Mouse (Mus musculus): ENCODE data around the gene Ermap.

Gene Ermap

GRCm38 (mm10) chr4:119138171-119138570 lies 51.6 kb downstream of the Ermap start:
- DNase-seq (ENCODE audit: low read depth, low spot score) = no peak
- Histone ChIP-seq H3K36me3 (ENCODE audit: control insufficient read depth, insufficient read depth, low read length, poor library complexity, severe bottlenecking) (peaks cover 8% of the 10 kb centered on the region), H3K27me3 (ENCODE audit: control insufficient read depth, insufficient read depth, low read length, poor library complexity, severe bottlenecking) (no peaks in the 10 kb centered on the region)

GRCm38 (mm10) chr4:119137313-119137712 lies 52.5 kb downstream of the Ermap start:
- DNase-seq (ENCODE audit: low read depth, low spot score) = no peak
- peaks cover 11% of the 10 kb centered on the region for H3K36me3 ChIP-seq (ENCODE audit: control insufficient read depth, insufficient read depth, low read length, poor library complexity, severe bottlenecking)

GRCm38 (mm10) chr4:119133860-119134259 lies 56.0 kb downstream of the Ermap start:
- DNase-seq (ENCODE audit: low read depth, low spot score) = no peak
- Histone ChIP-seq H3K36me3 (ENCODE audit: control insufficient read depth, insufficient read depth, low read length, poor library complexity, severe bottlenecking) (peaks cover 13% of the 10 kb centered on the region), H3K27me3 (ENCODE audit: control insufficient read depth, insufficient read depth, low read length, poor library complexity, severe bottlenecking) (no peaks in the 10 kb centered on the region)

More at GRCm38 (mm10) chr4:119137313-119137712, 52.5 kb downstream of the Ermap start:
- H3K27me3 ChIP-seq (ENCODE audit: control insufficient read depth, insufficient read depth, low read length, poor library complexity, severe bottlenecking) = no peaks in the 10 kb centered on the region

- H3K27me3 ChIP-seq (ENCODE audit: control insufficient read depth, insufficient read depth, low read length, poor library complexity, severe bottlenecking) = no peaks in the 10 kb centered on the region
- peaks cover 13% of the 10 kb centered on the region for H3K36me3 ChIP-seq (ENCODE audit: control insufficient read depth, insufficient read depth, low read length, poor library complexity, severe bottlenecking)
- DNase-seq (ENCODE audit: low read depth, low spot score) = no peak
Observed at GRCm38 (mm10) chr4:119133306-119133705, 56.5 kb downstream of the Ermap start.

GRCm38 (mm10) chr4:119131189-119131910 lies 58.5 kb downstream of the Ermap start:
- DNase-seq (ENCODE audit: low read depth, low spot score) = peak; percentile 53

GRCm38 (mm10) chr4:119129096-119129495 lies 60.7 kb downstream of the Ermap start:
- no peak for DNase-seq (ENCODE audit: low read depth, low spot score)
- Histone ChIP-seq H3K27me3 (ENCODE audit: control insufficient read depth, insufficient read depth, low read length, poor library complexity, severe bottlenecking) (no peaks in the 10 kb centered on the region), H3K36me3 (ENCODE audit: control insufficient read depth, insufficient read depth, low read length, poor library complexity, severe bottlenecking) (peaks cover 9% of the 10 kb centered on the region)

More at GRCm38 (mm10) chr4:119131189-119131910, 58.5 kb downstream of the Ermap start:
- Histone ChIP-seq H3K27me3 (ENCODE audit: control insufficient read depth, insufficient read depth, low read length, poor library complexity, severe bottlenecking) (no peaks in the 10 kb centered on the region), H3K36me3 (ENCODE audit: control insufficient read depth, insufficient read depth, low read length, poor library complexity, severe bottlenecking) (peaks cover 12% of the 10 kb centered on the region)

GRCm38 (mm10) chr4:119128547-119128946 lies 61.3 kb downstream of the Ermap start:
- DNase-seq (ENCODE audit: low read depth, low spot score) = no peak
- peaks cover 9% of the 10 kb centered on the region for H3K36me3 ChIP-seq (ENCODE audit: control insufficient read depth, insufficient read depth, low read length, poor library complexity, severe bottlenecking)

GRCm38 (mm10) chr4:119127229-119127628 lies 62.6 kb downstream of the Ermap start:
- peak; percentile 86 for DNase-seq (ENCODE audit: low read depth, low spot score)
- H3K36me3 ChIP-seq (ENCODE audit: control insufficient read depth, insufficient read depth, low read length, poor library complexity, severe bottlenecking) = peaks cover 3% of the 10 kb centered on the region
- no peaks in the 10 kb centered on the region for H3K27me3 ChIP-seq (ENCODE audit: control insufficient read depth, insufficient read depth, low read length, poor library complexity, severe bottlenecking)

More at GRCm38 (mm10) chr4:119128547-119128946, 61.3 kb downstream of the Ermap start:
- H3K27me3 ChIP-seq (ENCODE audit: control insufficient read depth, insufficient read depth, low read length, poor library complexity, severe bottlenecking) = no peaks in the 10 kb centered on the region

GRCm38 (mm10) chr4:119125577-119126270 lies 64.1 kb downstream of the Ermap start:
- Histone ChIP-seq H3K36me3 (ENCODE audit: control insufficient read depth, insufficient read depth, low read length, poor library complexity, severe bottlenecking) (peaks cover 2% of the 10 kb centered on the region; the same call in 1 of the 2 replicates), H3K27me3 (ENCODE audit: control insufficient read depth, insufficient read depth, low read length, poor library complexity, severe bottlenecking) (no peaks in the 10 kb centered on the region)
- no peak for DNase-seq (ENCODE audit: low read depth, low spot score)
